Mouse (Mus musculus): ENCODE measurements around the gene Ctdsp1.
"Not testable (repeated sequence)": the region's sequence is repeated elsewhere in the genome, so short reads cannot be mapped to it uniquely, and the experiment has no call there.

Gene Ctdsp1

DNA sequence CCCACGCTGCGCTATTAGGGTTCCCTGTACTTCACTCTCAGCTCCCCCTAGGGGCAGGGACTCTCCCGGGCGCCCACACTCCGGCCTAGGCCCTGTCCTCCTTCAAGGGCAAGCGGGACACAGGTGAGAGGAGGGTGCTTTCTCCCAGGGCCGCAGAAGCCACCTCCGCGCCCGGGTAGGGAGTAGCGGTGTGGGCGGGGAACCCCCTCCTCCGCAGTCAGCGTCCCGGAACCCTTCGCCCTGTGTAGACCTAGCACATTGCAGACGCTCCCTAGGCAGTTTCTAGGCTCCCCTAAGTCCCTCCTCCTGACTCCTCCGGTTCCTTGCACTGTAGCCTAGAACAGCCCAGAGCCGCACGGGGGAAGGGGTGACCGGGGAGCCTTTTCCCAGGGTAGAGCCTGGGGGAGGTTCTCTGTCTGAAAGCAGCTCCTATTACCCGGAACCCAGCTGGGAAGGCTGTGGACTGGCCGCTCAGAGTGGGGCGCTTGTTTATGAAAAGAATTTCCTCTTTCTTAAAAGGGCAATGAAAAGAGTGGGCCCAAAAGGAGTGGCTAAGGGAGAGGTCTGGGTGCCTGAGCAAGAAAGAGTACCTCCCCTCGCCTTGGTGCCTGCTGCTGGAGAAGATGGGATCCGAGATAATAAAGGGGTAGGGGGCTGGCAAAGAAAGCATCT, 4.5 kb upstream of the Ctdsp1 start:
- Histone ChIP-seq H3K27me3 (ENCODE audit: control insufficient read depth, insufficient read depth, low read length, poor library complexity, severe bottlenecking) (no peaks in the 10 kb centered on the region), H3K36me3 (ENCODE audit: control insufficient read depth, insufficient read depth, low read length, poor library complexity, severe bottlenecking) (no peaks in the 10 kb centered on the region)
- DNase-seq (ENCODE audit: low read depth, low spot score): peak; percentile 94

DNA sequence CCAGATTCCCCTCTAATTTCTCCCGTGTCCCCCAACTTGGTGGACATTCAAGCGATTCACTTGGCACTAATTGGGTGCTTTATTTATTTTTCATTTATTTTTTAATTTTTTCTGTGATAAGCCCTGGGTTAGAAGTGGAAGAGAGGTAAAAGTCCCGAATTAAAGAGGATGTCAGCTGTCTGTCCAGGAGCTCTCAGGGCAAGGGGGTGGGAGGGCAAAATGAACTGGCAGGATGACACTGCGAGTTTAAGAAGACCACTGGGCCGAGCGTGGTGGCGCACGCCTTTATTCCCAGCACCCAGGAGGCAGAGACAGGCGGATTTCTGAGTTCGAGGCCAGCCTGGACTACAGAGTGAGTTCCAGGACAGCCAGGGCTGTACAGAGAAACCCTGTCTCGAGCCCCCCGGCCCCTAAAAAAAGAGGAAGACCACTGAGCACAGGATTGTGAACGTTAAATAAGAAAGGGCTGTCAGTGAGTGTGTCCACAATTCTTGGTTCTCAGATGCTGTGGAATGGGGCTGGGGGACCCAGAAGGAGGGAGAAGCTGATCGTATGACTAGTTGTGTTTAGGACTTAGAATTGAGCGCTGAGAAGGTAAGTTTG, 3.8 kb upstream of the Ctdsp1 start:
- Histone ChIP-seq H3K36me3 (ENCODE audit: control insufficient read depth, insufficient read depth, low read length, poor library complexity, severe bottlenecking) (no peaks in the 10 kb centered on the region), H3K27me3 (ENCODE audit: control insufficient read depth, insufficient read depth, low read length, poor library complexity, severe bottlenecking) (no peaks in the 10 kb centered on the region)
- no peak for DNase-seq (ENCODE audit: low read depth, low spot score)

- no peaks in the 10 kb centered on the region for H3K27me3 ChIP-seq (ENCODE audit: control insufficient read depth, insufficient read depth, low read length, poor library complexity, severe bottlenecking)
- no peaks in the 10 kb centered on the region for H3K36me3 ChIP-seq (ENCODE audit: control insufficient read depth, insufficient read depth, low read length, poor library complexity, severe bottlenecking)
- DNase-seq (ENCODE audit: low read depth, low spot score): no peak
Measured at GRCm38 (mm10) chr1:74388398-74388920, 2.9 kb upstream of the Ctdsp1 start.

GRCm38 (mm10) chr1:74389831-74390286, 1.4 kb upstream of the Ctdsp1 start:
- H3K27me3 ChIP-seq (ENCODE audit: control insufficient read depth, insufficient read depth, low read length, poor library complexity, severe bottlenecking): no peaks in the 10 kb centered on the region
- H3K36me3 ChIP-seq (ENCODE audit: control insufficient read depth, insufficient read depth, low read length, poor library complexity, severe bottlenecking): 0 out of 2 replicates have a peak, but pooled peaks cover 2% of the 10 kb centered on the region
- peak; percentile 86 for DNase-seq (ENCODE audit: low read depth, low spot score)

DNA sequence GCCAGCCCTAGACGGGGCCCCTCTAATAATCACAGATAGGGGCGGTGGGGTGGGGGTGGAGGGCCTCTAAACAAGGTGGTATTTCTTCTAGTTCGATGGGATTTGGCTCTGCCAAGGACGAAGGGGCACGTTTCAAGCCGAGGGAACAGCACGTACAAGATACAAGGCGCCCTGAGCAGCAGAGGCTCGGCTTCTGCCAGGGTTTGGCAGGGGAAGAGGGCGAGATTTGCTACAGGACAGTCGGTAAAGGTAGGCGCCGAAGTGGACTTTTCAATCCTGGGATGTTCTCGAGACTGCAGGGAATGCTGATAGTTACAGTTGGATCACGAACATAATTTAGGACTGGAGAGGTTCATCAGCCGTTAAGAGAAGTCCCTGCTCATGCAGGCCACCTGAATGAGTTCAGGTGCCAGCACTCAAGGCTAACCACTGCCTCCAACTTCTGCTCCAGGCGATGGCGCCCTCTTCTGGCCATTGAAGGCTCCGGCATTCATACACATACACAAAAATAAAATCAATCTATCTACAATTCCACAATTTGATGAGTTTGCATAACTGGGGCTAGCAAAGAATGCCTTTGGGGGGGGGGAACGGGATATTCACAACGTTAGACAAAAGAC, 912 bp upstream of the Ctdsp1 start:
- Histone ChIP-seq H3K27me3 (ENCODE audit: control insufficient read depth, insufficient read depth, low read length, poor library complexity, severe bottlenecking) (no peaks in the 10 kb centered on the region), H3K36me3 (ENCODE audit: control insufficient read depth, insufficient read depth, low read length, poor library complexity, severe bottlenecking) (peaks cover 4% of the 10 kb centered on the region; the same call in 1 of the 2 replicates)
- DNase-seq (ENCODE audit: low read depth, low spot score): peak; percentile 89

DNA sequence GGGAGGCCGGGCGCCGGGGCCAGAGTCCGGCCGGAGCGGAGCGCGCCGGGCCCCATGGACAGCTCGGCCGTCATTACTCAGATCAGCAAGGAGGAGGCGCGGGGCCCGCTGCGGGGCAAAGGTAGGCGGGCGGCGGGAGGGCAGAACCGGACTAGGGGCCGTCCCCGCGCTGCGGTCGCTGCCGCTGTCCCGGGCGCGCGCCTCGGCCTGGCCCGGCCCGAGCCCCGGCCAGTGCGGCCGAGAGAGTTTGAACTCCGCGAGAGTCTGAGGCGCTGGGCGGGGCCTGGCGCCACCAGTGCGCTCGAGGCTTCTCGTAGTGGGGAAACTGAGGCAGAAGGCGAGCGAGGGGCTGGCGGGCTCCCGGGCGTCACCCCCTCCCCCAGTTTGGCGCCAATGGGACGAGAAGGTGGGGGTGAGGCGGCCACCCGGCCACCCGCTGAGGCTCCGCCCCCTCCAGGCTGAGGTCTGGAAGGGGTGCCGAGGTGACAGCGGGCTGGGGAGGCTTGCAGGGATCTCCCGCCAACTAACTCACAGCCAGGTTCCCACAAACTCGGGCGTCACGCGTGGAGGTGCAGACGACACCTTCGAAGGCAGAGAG, 634 bp downstream of the Ctdsp1 start:
- no peaks in the 10 kb centered on the region for H3K27me3 ChIP-seq (ENCODE audit: control insufficient read depth, insufficient read depth, low read length, poor library complexity, severe bottlenecking)
- H3K36me3 ChIP-seq (ENCODE audit: control insufficient read depth, insufficient read depth, low read length, poor library complexity, severe bottlenecking): peaks cover 4% of the 10 kb centered on the region; the same call in 1 of the 2 replicates
- peak; percentile 59 for DNase-seq (ENCODE audit: low read depth, low spot score)

GRCm38 (mm10) chr1:74392446-74392994, 1.2 kb downstream of the Ctdsp1 start:
- Histone ChIP-seq H3K36me3 (ENCODE audit: control insufficient read depth, insufficient read depth, low read length, poor library complexity, severe bottlenecking) (peaks cover 4% of the 10 kb centered on the region; the same call in 1 of the 2 replicates), H3K27me3 (ENCODE audit: control insufficient read depth, insufficient read depth, low read length, poor library complexity, severe bottlenecking) (no peaks in the 10 kb centered on the region)
- DNase-seq (ENCODE audit: low read depth, low spot score): no peak

DNA sequence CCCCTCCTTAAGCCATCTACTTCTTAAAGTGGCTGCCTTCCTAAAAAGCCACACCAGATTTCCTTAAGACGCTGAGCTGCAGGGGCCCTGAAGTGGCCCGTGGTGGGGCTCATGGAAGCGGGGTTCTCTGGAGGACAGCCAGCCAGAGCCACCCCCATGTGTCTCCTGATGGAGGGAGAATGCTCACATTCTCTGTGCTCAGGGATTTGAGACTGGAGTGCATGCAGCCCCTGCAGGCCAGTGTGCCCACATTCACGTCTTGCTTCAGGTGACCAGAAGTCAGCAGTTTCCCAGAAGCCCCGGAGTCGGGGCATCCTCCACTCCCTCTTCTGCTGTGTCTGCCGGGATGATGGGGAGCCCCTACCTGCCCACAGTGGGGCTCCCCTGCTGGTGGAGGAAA, 1.7 kb downstream of the Ctdsp1 start:
- DNase-seq (ENCODE audit: low read depth, low spot score): no peak

GRCm38 (mm10) chr1:74393697-74394096, 2.4 kb downstream of the Ctdsp1 start:
- no peak for DNase-seq (ENCODE audit: low read depth, low spot score)
- Histone ChIP-seq H3K36me3 (ENCODE audit: control insufficient read depth, insufficient read depth, low read length, poor library complexity, severe bottlenecking) (peaks cover 4% of the 10 kb centered on the region; the same call in 1 of the 2 replicates), H3K27me3 (ENCODE audit: control insufficient read depth, insufficient read depth, low read length, poor library complexity, severe bottlenecking) (no peaks in the 10 kb centered on the region)

More for the DNA sequence above, 1.7 kb downstream of the Ctdsp1 start:
- no peaks in the 10 kb centered on the region for H3K27me3 ChIP-seq (ENCODE audit: control insufficient read depth, insufficient read depth, low read length, poor library complexity, severe bottlenecking)
- H3K36me3 ChIP-seq (ENCODE audit: control insufficient read depth, insufficient read depth, low read length, poor library complexity, severe bottlenecking): peaks cover 4% of the 10 kb centered on the region; the same call in 1 of the 2 replicates

GRCm38 (mm10) chr1:74394311-74394710, 3.0 kb downstream of the Ctdsp1 start:
- Histone ChIP-seq H3K36me3 (ENCODE audit: control insufficient read depth, insufficient read depth, low read length, poor library complexity, severe bottlenecking) (peaks cover 4% of the 10 kb centered on the region; the same call in 1 of the 2 replicates), H3K27me3 (ENCODE audit: control insufficient read depth, insufficient read depth, low read length, poor library complexity, severe bottlenecking) (no peaks in the 10 kb centered on the region)
- no peak for DNase-seq (ENCODE audit: low read depth, low spot score)

DNA sequence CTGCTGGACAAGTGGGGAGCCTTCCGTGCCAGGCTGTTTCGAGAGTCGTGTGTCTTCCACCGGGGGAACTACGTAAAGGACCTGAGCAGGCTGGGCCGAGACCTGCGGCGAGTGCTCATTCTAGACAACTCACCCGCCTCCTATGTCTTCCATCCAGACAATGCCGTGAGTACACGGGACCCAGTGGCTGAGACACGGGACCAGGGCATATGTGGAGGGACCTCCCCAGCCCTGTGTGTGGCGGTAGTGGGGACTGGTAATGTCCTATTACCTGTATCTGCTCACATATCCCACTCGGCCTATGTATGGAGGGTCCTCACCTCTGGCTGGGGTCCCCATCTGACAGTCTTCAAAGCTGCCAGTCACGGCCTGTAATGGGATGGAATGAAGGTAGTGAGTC, 3.5 kb downstream of the Ctdsp1 start:
- H3K36me3 ChIP-seq (ENCODE audit: control insufficient read depth, insufficient read depth, low read length, poor library complexity, severe bottlenecking): peaks cover 4% of the 10 kb centered on the region; the same call in 1 of the 2 replicates
- H3K27me3 ChIP-seq (ENCODE audit: control insufficient read depth, insufficient read depth, low read length, poor library complexity, severe bottlenecking): no peaks in the 10 kb centered on the region
- DNase-seq (ENCODE audit: low read depth, low spot score): no peak

DNA sequence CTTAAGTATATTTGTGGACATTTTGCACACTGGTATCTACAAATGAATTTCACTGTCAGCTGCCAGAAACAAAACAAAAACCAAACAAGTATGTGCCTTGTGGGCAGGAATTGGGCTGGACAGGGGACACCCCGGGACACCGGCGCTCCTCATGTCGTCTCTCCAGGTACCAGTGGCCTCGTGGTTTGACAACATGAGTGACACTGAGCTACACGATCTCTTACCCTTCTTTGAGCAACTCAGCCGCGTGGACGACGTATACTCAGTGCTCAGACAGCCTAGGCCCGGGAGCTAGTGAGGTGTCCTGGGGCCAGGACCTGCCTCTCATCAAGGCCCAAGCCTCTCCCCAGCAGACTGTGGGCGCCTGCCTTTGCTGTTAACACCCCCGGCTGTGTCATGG, 4.0 kb downstream of the Ctdsp1 start:
- peaks cover 4% of the 10 kb centered on the region; the same call in 1 of the 2 replicates for H3K36me3 ChIP-seq (ENCODE audit: control insufficient read depth, insufficient read depth, low read length, poor library complexity, severe bottlenecking)
- H3K27me3 ChIP-seq (ENCODE audit: control insufficient read depth, insufficient read depth, low read length, poor library complexity, severe bottlenecking): no peaks in the 10 kb centered on the region
- no peak for DNase-seq (ENCODE audit: low read depth, low spot score)

DNA sequence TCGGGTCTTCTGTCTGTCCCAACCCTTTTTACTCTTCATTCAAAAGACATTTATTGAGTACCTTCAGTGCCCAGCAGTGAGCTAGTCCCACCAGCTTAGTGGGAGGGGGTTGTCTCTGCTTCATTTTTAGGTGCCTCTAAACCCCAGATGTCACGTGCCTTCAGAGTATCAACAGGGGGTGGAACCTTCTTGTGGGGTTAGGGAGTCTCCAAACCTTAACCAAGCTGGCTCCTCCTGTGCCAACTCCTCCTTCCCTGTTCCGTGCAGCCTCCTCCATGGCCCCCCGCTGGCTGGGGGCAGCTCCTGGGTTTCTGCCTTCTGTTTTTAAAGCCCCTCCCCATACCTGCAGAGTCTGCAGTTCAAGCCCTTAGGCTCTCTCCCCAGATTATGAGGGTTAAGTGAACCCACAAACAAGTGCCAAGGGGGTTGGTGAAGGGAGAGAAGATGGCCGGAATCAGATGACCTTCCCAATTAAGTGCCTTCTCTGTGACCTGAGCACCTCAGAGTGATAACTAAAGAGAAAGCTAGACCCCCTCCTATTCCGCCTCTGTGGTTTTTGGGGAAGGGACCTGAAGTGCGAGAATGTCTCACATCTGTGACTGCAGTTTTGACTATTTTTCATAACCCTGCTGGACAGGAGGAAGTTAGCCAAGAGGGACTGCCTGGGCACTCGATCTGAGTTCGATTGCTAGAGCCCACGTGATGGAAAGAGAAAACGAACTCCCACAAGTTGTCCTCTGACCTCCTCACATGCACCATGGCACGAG, 5.3 kb downstream of the Ctdsp1 start:
- not testable (repeated sequence) for H3K27me3 ChIP-seq (ENCODE audit: control insufficient read depth, insufficient read depth, low read length, poor library complexity, severe bottlenecking); DNase-seq (ENCODE audit: low read depth, low spot score); H3K36me3 ChIP-seq (ENCODE audit: control insufficient read depth, insufficient read depth, low read length, poor library complexity, severe bottlenecking)

All from splenic B cell, adult 2 months (primary cell).